Mouse (Mus musculus) heart, adult 2 months (tissue): Measurements from ENCODE around the gene Akt3.

Experiments used
- CTCF ChIP-seq: fragments of 200-600 bp; IDR thresholded peaks from 2 replicates; pipeline ENCODE4 v1.8.1; 2022; ENCODE audit warnings: antibody characterized with exemption, mild to moderate bottlenecking, moderate library complexity
- POLR2A ChIP-seq: fragments of 200-500 bp; IDR thresholded peaks from 2 replicates; pipeline ENCODE4 v1.6.1; 2011; ENCODE audit warnings: mild to moderate bottlenecking, low read depth, low read length, control low read depth; ENCODE audit not compliant: insufficient read depth

- no peak for TF ChIP-seq CTCF
- TF ChIP-seq POLR2A: no peak
Measured at GRCm38 (mm10) chr1:177139652-177140051, 118.4 kb downstream of the Akt3 start.
